Mouse (Mus musculus) neutrophil, adult 5-6 weeks (primary cell): ENCODE results near the gene Nipa2. TPM values are rescaled to one million over a fixed set of nuclear protein-coding genes. Genes with fewer than 3 reads are reported as not detected.

Experiments
- ATAC-seq: fragments of 151-379, 151-347 bp; 2 replicates; pipeline ENCODE4 v1.8.0; 2017; ENCODE audit warnings: mild to moderate bottlenecking, moderate TSS enrichment; ENCODE audit not compliant: insufficient number of reproducible peaks, poor library complexity, low FRiP score, severe bottlenecking; ENCODE audit errors: extremely low read depth
- total RNA-seq: library from RNA; stranded (forward); fragments of 200-1000 nt; gene quantifications from 2 replicates; pipeline ENCODE4 v1.2.3, GENCODE M21; 2017

Gene Nipa2
- total RNA-seq = 41.7 and 50.6 TPM in 2 replicates

DNA sequence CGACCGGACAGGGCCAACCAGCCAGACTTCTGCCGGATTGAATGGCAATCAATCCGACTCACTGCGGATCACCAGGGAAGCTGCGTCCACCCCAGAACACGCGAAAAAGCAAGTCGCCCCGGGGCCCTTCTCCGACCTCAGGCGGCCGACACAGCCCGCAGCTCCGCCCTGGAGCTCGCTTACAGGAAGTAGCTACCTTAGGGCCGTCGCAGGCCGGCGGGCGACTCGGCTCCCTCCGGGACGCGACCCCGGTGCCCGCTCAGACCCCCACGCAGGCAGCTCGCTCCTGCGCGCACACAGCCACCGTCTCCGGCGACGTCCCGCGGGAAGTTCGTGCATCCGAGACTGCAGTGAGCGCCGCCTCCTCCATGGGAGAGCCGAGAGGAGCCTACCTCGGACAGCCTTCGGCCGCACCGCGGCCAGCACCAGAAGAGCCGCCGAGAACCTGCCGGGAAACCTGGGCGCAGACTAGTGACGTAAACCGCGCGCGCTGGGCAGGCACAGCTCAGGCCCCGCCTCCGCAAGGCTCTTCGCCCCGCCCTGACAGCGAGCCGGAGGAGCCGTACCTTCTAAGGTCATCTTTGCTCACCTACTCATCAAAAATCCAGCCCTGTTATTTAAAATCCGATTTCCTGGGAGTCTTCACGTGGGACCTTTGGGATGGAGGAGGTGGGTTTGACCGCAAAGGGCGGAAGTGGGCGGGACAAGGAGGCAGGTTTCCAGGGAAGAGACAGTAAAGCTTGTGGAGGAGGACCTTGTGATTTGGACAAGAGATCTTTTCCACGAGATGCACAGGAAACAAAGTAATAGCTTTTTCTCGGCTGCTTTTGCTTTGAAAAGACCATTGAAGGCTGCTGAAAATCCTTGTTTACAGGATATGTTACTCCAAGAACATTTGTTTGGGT is at the start of gene Nipa2:
TSS of gene Nipa2 (minus strand) at position 473 of the 905 bp plus-strand sequence.
- peak; percentile 94 for ATAC-seq

DNA sequence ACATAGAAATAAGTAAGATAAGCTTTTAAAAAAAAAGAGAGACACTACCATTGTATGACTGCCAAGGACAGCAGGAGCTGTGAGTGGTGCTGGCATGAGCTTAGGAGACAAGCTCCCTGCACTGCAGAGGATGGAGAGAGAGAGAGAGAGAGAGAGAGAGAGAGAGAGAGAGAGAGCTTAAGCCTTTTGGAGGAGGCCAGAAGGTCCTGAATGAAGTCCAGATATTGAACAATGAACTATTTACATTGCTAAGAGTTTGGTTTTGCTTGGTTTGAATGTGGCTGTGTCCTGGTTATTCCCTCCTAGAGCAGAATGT is 48.7 kb upstream of the Nipa2 start:
- ATAC-seq = no peak

DNA sequence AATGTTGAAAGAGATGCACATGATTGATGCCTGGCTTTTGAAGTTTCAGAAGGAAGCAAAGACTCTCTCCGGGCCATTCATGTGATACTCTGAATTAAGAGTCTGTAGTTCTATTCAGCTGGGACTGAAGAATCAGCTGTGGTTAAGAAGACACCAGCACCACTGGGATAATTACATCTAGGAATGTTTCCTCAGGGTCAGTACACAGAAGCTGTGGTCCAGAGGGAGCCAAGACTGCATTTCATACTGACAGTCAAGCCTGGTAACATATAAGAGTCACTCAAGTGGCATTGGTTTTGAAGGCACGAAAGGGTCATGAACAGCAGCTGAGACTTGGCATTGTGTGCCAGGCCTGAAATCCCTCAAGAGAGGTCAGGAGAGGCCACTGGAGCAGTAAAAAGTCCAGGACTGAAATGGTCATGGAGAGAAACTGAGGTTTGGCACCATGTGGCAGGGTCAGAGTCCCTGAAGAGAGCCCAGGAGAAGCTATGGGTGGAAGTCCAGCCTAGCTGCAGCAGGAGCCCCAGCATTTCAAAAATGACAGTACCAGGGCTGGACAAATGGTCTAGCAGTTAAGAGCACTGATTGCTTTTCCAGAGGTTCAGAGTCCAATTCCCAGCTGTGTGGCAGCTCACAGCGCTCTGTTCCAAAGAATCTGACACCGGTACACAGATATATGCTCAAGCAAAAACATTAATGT is 48.2 kb upstream of the Nipa2 start:
- no peak for ATAC-seq

DNA sequence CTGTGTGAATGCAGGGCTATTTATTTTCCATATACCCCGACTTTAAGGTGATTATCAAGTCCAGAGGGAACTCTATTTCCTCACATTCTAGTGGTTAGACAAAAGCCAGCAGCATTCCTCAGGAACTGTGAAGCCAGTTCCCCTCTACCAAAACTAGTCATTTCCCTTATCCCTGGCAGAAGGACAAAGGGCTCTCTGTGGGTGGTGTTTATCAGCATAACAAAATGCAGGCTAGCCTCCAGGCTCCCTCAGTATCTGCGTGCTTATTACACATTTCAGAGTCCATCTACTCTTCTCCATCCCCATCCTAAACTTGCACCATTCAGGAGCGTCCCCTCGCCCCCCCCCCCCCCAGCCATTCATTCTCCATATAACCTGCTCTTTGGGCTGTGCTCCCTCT is 36.7 kb upstream of the Nipa2 start:
- ATAC-seq = no peak

DNA sequence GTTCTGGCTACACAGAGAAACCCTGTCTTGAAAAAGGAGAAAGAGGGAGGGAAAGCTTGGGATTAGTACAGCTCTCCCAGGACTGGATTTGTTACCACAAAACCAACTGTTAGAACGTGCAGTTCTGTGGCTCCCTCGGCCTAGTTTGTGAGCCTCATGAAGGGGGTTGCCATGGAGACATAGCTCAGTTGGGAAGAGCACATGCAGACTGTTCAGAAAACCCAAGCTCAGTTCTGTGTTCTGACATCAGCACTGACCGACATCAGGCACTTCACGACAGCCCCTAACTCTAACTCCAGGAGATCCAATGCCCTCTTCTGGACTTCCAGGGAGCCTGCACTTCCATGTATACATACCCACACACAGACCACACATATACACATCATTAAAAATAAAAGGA is 32.7 kb upstream of the Nipa2 start:
- no peak for ATAC-seq

DNA sequence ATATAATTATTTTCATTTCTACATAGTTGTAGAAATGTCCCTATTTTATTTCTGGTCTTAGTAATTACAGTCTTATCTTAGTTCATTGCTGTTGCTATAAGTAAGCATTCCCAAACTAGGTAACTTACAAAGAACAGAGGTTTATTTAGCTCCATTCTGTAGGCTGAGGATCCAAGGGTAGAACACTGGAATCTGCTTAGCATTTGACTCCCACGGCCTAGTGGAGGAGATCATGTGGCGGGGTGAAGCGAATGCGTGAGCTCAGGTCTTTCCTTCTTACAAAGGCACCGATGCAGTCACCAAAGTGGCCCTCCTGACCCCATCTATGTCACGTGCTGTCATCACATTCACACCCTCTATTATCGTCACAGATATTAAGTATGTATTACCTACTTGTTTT is 29.6 kb upstream of the Nipa2 start:
- ATAC-seq = no peak

DNA sequence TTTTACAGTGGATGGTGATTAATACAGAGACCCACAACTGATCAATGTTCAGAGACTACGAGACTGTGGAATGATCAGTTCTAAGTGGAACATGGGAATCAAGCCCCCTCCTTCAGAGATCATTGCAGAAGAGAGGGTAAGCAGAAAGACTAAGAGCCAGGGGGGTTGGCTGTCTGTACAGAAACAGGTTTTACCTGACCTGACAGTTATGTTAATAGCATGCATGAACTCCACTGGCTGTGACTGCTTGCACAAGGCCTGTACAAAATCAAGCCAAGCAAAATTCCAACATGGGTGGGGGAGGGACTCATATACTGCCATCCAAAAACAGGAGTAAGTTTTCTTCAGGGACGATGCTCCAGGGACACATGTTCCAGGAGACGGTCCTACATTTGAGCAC is 28.9 kb upstream of the Nipa2 start:
- ATAC-seq = no peak

DNA sequence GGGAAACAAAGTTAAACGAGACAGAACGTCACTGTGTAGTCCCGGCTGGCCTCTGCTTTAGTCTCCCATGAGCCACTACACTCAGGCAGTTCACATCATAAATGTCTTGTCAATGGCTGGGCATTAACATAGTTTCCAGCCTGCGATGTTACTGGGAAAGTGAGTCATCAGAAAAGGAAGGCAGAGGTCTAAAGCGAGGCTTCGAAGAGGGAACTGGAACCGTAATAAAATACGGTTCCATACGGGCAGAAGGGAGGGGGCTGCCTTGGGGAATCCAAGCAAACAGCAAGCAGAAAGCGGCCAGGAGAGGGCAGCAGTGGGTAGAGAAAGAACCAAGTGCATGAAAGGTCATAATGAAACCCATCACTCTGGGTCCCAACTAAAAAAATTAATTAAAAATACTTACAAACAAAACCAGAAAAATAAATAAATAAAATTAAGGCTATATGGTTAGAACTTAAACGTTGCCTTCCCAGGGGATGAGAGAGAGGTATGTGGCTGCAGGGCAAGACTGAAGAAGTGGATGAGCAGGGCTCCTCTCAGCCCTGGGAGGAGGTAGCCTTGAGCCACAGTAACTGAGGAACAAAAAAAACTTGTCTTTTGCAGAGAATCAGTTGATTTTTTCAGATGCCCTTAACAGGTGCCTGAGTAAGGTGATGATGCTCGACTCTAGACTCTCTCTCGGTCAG is 24.4 kb upstream of the Nipa2 start:
- peak; percentile 80 for ATAC-seq

DNA sequence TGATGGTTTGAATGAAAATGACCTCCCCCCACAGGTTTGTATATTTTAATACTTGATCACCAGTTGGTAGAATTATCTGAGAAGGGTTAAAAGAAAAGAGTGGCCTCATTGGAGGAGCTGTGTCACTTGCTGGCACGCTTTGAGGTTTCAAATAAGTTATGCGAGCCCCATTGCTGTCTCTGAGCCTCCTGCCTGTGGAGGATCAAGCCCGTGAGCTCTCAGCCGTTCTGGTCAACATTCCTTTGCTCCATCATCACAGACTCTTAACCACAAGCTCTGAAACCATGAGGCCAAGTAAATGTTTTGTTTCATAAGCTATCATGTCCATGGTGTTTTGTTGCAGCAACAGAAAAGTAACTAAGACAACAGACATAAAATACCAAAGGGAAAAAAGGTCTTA is 22.5 kb upstream of the Nipa2 start:
- ATAC-seq = no peak

DNA sequence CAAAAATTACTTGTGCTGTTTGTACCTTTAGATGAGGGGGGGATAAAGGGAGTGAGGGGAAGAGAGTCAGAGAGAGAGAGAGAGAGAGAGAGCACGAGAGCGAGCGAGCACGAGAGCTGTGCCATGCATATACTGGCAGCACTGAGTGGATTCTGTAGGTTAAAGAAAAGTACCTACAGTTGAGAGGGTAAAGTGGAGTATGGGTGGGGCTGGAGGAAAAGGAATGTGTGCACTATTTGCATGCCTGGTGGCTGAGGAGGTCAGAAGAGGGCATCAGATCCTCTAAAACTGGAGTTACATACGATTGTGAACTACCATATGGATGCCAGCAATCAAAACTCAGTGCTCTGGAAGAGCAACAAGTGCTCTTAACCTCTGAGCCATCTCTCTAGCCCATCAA is 20.8 kb upstream of the Nipa2 start:
- no peak for ATAC-seq

DNA sequence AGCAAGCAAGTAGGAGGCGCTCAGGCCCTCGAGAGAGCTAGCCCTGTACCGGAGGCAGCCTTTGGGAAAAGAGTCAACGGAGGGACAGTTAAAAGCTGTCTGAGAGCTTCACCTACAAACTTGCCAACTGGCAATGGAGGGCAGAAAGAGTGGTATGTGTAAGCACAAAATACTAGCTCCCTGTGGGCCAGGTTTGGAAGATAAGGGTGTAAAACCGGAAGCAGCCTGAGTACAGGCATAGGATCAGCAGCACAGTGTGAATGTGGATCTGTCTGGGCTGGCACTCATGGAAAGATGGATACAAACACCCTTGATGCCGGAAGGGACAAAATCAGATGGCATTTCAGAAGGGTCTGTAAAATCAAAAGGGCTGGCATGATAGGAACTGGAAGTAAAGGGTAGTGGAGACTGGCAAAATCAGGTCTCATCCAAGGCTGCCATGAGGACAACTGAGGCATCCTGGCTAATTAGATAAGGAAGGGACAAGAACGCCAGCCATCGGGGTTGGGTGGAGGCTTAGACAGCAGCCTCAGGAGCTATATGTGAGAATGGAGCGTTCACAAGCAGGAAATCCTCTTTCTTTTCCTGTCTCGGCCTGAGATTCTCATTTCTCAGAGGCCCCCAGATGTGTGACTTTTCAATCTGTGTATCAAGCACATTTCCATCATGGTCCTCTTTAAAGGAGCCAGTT is 19.9 kb upstream of the Nipa2 start:
- ATAC-seq = no peak

DNA sequence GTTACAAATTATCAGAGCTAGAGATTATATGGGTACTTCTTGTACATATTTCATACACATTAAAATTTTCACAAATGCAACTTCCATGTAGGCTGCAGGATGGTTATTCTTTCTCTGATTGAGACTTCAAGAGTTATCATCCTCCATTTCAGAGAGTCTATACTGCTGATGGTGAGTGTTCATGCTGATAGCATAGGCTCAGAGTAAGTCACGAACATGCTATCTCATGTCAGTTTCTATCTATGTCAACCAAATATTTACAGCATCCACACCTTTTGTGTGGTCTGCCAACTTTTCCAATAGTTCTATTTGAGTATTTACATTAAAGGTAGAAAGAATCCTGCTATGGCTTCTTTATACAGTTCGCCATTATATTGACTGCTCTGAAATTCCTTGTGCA is 19.2 kb upstream of the Nipa2 start:
- no peak for ATAC-seq

DNA sequence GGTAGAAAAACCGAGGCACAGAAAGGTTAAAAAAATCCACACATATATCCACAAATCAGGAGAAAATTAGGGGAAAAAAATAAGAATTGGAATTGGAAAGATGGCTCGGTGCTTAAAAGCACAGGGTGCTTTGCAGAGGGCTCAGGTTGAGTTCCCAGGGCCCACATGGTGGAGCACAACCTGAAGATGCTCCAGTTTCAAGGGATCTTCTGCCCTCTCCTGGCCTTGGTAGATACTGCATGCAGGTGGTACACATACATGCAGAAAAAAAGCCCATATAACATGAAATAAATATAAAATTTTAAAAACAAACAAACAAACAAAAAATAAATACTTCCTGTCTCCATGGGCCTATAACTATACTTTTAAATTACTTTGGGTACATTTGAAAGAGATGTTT is 12.2 kb upstream of the Nipa2 start:
- no peak for ATAC-seq

DNA sequence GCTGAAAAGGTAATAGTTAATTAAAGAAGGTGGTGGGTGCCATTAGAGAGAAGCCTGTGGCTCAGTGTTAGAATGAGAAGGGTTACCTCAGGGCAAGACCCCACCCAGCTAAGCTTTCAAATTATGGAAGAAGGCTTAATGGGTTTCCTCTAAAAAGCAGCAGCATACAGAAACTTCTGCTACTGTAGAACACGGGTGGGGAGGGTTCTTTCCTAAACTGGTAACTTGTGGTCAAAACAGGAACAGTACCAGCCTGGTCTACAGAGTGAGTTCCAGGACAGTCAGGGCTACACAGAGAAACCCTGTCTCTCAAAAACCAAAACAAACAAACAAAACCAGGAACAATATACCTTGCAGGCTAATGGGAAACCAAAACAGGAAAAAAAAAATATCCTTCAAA is 7.1 kb upstream of the Nipa2 start:
- no peak for ATAC-seq

DNA sequence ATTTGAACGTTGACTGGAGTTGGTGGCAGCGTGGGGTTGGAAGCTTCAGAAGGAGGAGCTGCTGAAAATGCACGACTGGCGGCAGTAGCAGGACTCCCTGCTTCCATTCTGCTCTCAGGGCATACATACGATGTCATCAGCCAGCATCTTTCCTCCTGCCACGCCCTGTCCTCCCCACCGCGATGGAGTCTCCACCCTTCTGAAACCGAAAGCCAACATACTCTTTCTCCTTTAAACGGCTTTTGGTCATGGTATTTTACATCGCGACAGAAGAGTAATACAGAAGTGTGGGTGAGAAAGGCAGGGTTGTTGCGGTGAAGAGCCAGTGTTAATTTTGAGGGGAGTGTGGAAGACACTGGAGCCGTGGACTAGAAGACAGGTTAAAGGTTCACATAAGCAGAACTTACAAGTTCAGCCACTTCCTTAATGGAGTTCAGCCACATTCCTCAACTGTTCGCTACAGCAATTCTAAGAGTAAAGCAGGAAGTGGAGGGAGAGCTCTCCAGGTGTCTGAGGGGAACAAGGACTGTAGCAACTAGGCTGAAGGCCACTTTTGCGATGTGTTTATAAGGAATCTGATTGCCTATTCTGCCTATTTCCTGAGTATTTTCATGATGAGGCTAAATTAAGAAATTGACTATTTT is 6.1 kb upstream of the Nipa2 start:
- peak; percentile 86 for ATAC-seq

DNA sequence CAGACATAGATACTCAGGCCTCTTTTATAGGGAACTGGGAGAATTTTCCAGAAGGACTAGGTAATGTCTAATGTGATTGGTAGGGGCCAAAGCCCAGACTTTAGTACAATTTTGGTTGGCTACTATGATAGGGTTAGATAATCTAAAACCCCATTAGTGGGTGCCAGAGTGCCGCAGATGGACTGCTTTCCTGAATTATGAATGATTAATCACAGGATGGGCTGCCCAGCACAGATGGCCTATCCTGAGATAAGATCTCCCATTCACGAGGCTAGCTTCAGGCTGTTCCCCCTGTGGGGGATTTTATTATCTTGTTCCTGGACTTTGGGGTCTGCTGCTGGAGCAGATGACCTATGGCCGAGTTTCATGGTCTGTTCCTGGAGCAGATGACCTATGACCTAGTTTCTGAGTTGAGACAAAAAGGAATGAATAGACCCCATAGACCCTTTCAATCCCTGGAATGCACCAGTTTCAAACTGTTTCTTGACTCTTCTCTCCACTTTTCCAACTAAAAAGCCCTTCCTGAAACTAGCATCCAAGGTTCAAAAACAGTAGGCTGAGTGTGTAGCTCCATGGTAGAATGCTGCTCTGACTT is 4.7 kb upstream of the Nipa2 start:
- no peak for ATAC-seq

DNA sequence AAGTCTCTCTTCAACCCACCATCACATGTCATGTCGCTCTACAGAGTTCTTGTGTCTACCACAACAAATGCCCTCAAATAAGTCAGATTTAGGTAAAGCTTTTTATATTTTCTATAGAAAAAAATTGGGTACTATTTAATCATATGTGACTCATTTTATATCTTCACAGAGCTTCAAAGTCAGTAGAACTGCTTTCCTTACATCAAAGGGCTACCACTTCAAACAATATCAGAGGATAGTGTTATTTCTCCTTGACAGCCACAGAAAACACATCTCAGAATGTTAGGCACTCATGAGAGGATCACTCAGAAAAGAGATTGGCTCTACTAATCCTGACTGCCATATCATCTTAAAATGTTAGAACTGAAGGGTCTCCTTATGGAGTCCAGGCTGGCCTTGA is 1.8 kb downstream of the Nipa2 start:
- ATAC-seq = no peak

DNA sequence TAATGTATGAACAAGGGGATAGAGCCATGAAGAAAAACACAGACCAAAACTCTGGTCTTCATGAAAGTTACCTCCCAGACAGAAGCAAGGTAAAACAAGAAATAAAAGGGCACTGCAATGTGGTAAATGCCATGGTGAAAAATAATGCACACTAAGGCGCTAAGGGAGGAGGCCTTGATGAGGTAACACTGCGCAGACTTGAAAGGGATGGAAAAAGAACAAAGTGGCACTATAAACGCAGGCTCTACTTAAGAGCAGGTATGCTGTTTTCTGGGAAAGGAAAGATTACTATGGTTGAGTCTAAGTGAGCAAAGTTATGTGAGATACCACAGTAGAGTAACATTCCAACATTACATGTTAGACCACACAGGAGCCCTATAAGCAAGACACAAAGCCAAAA is 2.5 kb downstream of the Nipa2 start:
- ATAC-seq = no peak

DNA sequence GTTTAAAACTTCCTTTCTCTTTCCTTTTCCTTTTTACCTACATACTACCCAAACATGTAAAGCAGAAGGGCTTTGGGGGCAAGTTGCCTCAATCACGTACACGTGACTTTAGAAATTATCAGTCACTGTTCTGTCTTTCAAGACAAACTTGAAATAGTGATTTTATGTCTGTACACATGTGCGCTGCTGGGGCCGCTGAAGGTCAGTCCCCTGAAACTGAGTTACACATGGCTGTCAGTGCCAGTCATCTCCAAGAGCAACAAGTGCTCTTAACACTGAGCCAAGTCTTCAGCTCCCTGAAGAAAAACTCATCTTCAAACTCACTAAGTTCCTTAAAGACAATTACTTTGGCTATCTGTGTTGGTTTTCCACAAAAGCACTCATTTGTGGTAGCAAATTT is 4.4 kb downstream of the Nipa2 start:
- ATAC-seq = no peak
